Mouse (Mus musculus): ENCODE results near the gene Stk11. TPM values are rescaled to one million over a fixed set of nuclear protein-coding genes. Genes with fewer than 3 reads are reported as not detected.
A peak's percentile ranks its signal among the peaks of the same experiment; 100 is the strongest.

The Stk11 gene
- polyA plus RNA-seq, 1 experiment from 2014 or later, result 24.6 TPM

DNA sequence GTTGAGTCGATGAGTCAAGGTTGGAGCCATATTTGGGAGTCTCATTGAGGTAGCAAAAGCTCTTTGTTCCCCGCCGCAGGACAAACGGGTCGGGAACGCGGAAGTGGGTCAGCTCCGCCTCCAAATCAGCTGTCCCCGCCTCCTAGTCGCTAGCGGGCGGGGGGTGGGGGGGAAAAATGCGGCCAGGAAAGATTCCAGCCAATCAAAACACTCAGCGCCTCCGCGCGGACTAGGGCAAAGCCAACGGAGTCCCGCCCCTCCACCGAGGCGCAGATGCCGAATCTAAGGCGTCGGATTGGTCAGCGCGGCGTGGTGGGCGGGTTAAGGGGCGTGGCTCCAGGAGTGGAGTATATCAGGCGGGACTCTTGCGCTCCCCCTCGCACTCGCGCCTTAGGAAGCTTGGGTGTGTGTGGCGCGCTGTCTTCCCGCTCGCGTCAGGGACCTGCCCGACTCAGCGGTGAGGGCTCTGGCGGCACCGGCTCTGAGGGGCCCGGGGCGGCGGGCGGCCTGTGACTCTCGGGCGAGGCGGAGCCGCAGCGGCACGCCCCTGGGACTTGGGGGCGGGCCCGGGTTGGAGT lies 51.9 kb downstream of the Stk11 start:
- under 1% methylated on average over 55 of the region's 55 CpGs for WGBS
- no peaks in the 10 kb centered on the region for H3K9me3 ChIP-seq (ENCODE audit: control insufficient read depth, low read length)
- H3K9ac ChIP-seq, result peak overlapping the region; percentile 100
- ATAC-seq (ENCODE audit: low FRiP score) (peak; percentile 92), DNase-seq (ENCODE audit: low spot score) (peak; percentile 98)
- no peaks in the 10 kb centered on the region for H3K27me3 ChIP-seq (ENCODE audit: control insufficient read depth, insufficient read depth, low read length)
- H3K4me3 ChIP-seq (replicated peaks; ENCODE audit: low read length), result peak overlapping the region; percentile 100
- H3K4me2 ChIP-seq (replicated peaks), result peak overlapping the region; percentile 88
- peak overlapping the region; percentile 100 for H3K27ac ChIP-seq
- peaks cover 30% of the 10 kb centered on the region for H3K36me3 ChIP-seq (replicated peaks; ENCODE audit: control insufficient read depth, insufficient read depth)
- H3K4me1 ChIP-seq (replicated peaks; ENCODE audit: control insufficient read depth, insufficient read depth, low read length), result peaks cover 41% of the 10 kb centered on the region

DNA sequence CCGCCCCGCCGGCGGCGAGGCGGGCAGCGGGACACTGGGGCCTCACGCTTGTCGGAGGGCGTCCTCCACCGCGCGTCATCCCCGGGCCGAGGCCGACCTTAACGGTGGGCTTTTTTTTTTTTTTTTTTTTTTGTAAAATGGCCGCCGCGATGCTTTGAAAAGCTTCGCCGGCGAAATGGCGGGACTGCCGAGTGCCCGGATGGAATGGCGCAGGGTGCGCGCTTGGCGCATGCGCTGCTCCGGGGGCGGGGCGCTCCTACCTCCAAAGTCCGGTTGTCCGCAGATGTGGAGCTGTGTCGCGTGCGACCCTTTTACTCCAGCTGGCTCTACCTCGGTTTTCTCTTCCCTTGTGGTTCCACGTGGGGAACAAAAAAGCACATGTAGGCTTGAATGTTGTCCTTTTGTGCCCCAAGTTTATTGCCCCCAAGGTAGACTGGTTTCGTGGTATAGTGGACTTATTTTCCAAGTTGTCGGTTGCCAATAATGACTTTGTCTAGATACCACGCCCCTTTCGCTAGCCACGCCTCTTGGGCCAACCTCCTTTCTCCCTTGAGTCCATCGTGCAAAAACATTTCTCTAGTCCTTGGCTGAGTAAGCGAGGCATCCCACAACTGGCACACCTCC lies 52.5 kb downstream of the Stk11 start:
- ATAC-seq (ENCODE audit: low FRiP score), result peak; percentile 25
- Histone ChIP-seq H3K9ac (peak overlapping the region; percentile 100), H3K36me3 (replicated peaks; ENCODE audit: control insufficient read depth, insufficient read depth) (peaks cover 30% of the 10 kb centered on the region), H3K9me3 (ENCODE audit: control insufficient read depth, low read length) (no peaks in the 10 kb centered on the region), H3K27ac (peak overlapping the region; percentile 100), H3K4me1 (replicated peaks; ENCODE audit: control insufficient read depth, insufficient read depth, low read length) (peaks cover 42% of the 10 kb centered on the region), H3K4me2 (replicated peaks) (peak overlapping the region; percentile 88), H3K27me3 (ENCODE audit: control insufficient read depth, insufficient read depth, low read length) (no peaks in the 10 kb centered on the region), H3K4me3 (replicated peaks; ENCODE audit: low read length) (peak overlapping the region; percentile 100)
- under 1% methylated on average over 45 of the region's 48 CpGs for WGBS
- peak; percentile 94 for DNase-seq (ENCODE audit: low spot score)

DNA sequence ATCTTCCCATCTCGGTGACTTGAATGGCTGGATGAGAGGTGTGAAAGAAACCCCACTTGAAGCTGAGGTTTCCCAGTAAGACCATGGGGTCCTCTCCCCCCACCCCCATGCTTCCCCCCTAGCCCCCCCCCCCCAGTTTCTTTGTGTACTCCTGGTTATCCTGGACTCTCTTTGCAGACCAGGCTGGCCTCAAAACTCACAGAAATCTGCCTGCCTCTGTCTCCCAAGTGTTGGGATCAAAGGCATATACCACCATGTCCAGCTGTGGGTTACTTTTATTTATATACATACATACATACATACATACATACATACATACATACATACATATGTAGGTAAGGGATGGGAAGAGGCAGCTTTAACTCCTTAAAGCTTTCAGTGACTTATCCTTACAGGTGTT lies 53.5 kb downstream of the Stk11 start:
- H3K4me3 ChIP-seq (replicated peaks; ENCODE audit: low read length), result peak overlapping the region; percentile 100
- 50% methylated on average over 1 of the region's 1 CpGs for WGBS
- H3K9me3 ChIP-seq (ENCODE audit: control insufficient read depth, low read length), result no peaks in the 10 kb centered on the region
- no peak for ATAC-seq (ENCODE audit: low FRiP score)
- peak overlapping the region; percentile 100 for H3K9ac ChIP-seq
- DNase-seq (ENCODE audit: low spot score), result no peak
- no peak overlapping the region for H3K27ac ChIP-seq
- peaks cover 44% of the 10 kb centered on the region for H3K4me1 ChIP-seq (replicated peaks; ENCODE audit: control insufficient read depth, insufficient read depth, low read length)
- no peaks in the 10 kb centered on the region for H3K27me3 ChIP-seq (ENCODE audit: control insufficient read depth, insufficient read depth, low read length)
- H3K4me2 ChIP-seq (replicated peaks), result peak overlapping the region; percentile 88
- H3K36me3 ChIP-seq (replicated peaks; ENCODE audit: control insufficient read depth, insufficient read depth), result peaks cover 30% of the 10 kb centered on the region

DNA sequence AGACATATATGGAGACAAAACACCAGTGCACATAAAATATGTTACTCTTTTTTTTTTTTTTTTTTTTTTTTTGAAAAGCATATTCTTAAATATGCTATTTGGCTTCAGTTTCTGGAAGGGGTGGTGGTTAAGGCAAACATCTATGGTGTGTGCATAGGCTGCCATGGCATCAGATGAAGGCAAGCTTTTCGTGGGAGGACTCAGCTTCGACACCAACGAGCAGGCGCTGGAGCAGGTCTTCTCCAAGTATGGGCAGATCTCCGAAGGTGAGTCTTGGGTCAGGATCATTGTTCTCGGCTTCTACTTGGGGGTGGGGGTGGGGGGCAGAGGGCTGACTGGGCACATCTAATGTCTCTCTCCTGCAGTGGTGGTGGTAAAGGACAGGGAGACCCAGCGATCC lies 54.0 kb downstream of the Stk11 start:
- Histone ChIP-seq H3K4me2 (replicated peaks) (peak overlapping the region; percentile 88), H3K27ac (no peak overlapping the region), H3K4me1 (replicated peaks; ENCODE audit: control insufficient read depth, insufficient read depth, low read length) (peaks cover 38% of the 10 kb centered on the region), H3K4me3 (replicated peaks; ENCODE audit: low read length) (no peak overlapping the region), H3K36me3 (replicated peaks; ENCODE audit: control insufficient read depth, insufficient read depth) (peaks cover 30% of the 10 kb centered on the region), H3K27me3 (ENCODE audit: control insufficient read depth, insufficient read depth, low read length) (no peaks in the 10 kb centered on the region), H3K9ac (peak overlapping the region; percentile 100; the same call in 1 of the 2 replicates), H3K9me3 (ENCODE audit: control insufficient read depth, low read length) (no peaks in the 10 kb centered on the region)
- 96% methylated on average over 7 of the region's 7 CpGs for WGBS
- DNase-seq (ENCODE audit: low spot score) (no peak), ATAC-seq (ENCODE audit: low FRiP score) (no peak)

DNA sequence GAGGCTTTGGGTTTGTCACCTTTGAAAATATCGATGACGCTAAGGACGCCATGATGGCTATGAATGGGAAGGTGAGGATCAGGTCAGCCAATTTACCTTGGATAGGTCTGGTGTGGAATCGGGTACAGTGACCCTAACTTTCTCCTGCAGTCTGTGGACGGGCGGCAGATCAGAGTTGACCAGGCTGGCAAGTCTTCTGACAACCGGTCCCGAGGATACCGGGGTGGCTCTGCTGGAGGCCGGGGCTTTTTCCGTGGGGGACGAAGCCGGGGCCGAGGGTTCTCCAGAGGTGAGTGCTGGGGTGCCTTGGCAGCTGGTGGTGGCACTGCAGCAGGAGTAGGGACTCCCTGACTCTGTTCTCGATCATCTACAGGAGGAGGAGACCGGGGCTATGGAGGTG lies 54.4 kb downstream of the Stk11 start:
- no peak overlapping the region for H3K27ac ChIP-seq
- WGBS, result 93% methylated on average over 16 of the region's 16 CpGs
- H3K4me3 ChIP-seq (replicated peaks; ENCODE audit: low read length), result no peak overlapping the region
- no peak for ATAC-seq (ENCODE audit: low FRiP score)
- peaks cover 30% of the 10 kb centered on the region for H3K36me3 ChIP-seq (replicated peaks; ENCODE audit: control insufficient read depth, insufficient read depth)
- H3K9me3 ChIP-seq (ENCODE audit: control insufficient read depth, low read length), result no peaks in the 10 kb centered on the region
- H3K4me1 ChIP-seq (replicated peaks; ENCODE audit: control insufficient read depth, insufficient read depth, low read length), result peaks cover 35% of the 10 kb centered on the region
- peak overlapping the region; percentile 4; the same call in 1 of the 2 replicates for H3K4me2 ChIP-seq (replicated peaks)
- H3K9ac ChIP-seq, result no peak overlapping the region
- no peaks in the 10 kb centered on the region for H3K27me3 ChIP-seq (ENCODE audit: control insufficient read depth, insufficient read depth, low read length)
- no peak for DNase-seq (ENCODE audit: low spot score)

DNA sequence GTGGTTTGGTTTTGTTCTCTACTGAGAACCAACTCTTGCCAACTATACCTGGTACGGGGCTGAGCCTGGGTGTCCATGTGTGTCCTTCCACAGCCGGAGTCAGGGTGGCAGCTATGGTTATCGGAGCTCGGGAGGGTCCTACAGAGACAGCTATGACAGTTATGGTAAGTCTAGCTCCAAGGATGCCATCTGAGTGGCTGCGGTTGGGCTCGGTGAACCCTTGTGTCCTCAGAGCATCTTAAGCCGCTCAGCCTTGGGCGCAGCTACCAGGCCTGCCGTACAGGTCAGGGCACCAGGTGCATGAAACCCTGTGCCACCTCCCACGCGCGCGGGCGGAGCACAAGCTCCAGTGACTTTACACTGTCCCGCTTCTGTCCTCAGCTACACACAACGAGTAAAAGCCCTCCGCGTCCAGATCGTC lies 55.0 kb downstream of the Stk11 start:
- ATAC-seq (ENCODE audit: low FRiP score), result no peak
- Histone ChIP-seq H3K4me1 (replicated peaks; ENCODE audit: control insufficient read depth, insufficient read depth, low read length) (peaks cover 35% of the 10 kb centered on the region), H3K27me3 (ENCODE audit: control insufficient read depth, insufficient read depth, low read length) (no peaks in the 10 kb centered on the region), H3K9me3 (ENCODE audit: control insufficient read depth, low read length) (no peaks in the 10 kb centered on the region), H3K4me3 (replicated peaks; ENCODE audit: low read length) (no peak overlapping the region), H3K36me3 (replicated peaks; ENCODE audit: control insufficient read depth, insufficient read depth) (peaks cover 30% of the 10 kb centered on the region), H3K4me2 (replicated peaks) (no peak overlapping the region), H3K9ac (no peak overlapping the region), H3K27ac (no peak overlapping the region)
- 96% methylated on average over 19 of the region's 19 CpGs for WGBS
- no peak for DNase-seq (ENCODE audit: low spot score)

DNA sequence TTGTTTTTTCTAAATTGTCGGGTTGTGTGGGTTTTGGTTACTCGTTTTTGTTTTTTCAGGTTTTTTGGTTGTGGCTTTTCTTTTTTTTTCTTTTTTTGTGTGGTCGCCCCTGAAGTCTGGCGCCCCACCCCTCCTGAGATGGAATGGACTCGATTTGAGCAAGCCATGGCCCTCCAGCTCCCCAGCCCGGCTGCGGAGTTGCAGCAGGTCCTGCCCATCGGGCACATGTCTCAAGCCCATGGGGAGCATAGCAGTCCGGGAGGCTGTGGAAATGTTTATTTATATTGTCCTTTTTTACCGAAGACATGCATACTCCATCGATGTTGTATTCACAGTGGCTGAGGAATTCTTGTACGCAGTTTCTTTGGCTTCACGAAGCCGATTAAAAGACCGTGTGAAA lies 55.6 kb downstream of the Stk11 start:
- no peak overlapping the region for H3K4me2 ChIP-seq (replicated peaks)
- ATAC-seq (ENCODE audit: low FRiP score), result no peak

DNA sequence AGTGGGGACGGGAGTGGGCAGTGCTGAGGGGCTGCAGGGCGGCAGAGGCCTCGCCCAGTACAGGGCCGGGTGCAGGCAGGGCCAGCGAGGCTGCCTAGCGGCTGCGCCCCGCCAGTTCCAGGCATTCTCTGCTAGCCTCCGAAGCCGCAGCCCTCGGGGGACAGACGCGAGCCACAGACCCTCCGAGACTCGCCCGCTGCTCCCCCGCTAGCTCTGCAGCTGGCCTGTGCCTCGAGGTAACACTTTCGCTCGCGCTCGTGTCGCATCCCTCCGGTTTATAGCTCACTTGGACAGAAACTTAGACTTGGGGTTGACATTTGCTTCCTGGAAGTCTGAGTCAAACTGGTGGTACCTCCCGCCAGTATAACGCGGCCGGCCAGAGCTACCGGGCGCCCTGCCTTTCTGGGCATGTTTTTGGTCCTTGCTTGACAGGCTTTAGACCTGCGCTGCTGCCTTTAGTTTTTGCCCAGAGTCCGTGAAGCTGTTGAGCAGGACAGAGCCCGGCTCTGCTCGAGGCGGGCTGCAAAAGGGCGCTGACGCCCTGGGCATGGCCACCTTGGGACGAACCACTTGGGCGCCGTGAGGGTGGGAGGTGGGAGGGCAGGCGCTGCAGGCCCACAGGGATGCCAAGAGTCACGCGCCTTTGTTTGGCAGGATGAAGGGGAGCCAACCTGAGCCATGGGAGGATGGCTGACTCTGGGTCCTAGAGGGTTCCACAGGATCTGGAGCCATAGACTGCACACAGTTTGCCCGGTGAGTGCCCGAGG lies 56.3 kb downstream of the Stk11 start:
- peaks cover 30% of the 10 kb centered on the region for H3K4me1 ChIP-seq (replicated peaks; ENCODE audit: control insufficient read depth, insufficient read depth, low read length)

More for the DNA sequence above, 55.6 kb downstream of the Stk11 start:
- no peaks in the 10 kb centered on the region for H3K9me3 ChIP-seq (ENCODE audit: control insufficient read depth, low read length)
- no peaks in the 10 kb centered on the region for H3K27me3 ChIP-seq (ENCODE audit: control insufficient read depth, insufficient read depth, low read length)
- DNase-seq (ENCODE audit: low spot score), result no peak
- WGBS, result 92% methylated on average over 15 of the region's 15 CpGs
- H3K36me3 ChIP-seq (replicated peaks; ENCODE audit: control insufficient read depth, insufficient read depth), result peaks cover 30% of the 10 kb centered on the region
- no peak overlapping the region for H3K27ac ChIP-seq
- no peak overlapping the region for H3K9ac ChIP-seq
- no peak overlapping the region; the same call in 1 of the 2 replicates for H3K4me3 ChIP-seq (replicated peaks; ENCODE audit: low read length)
- H3K4me1 ChIP-seq (replicated peaks; ENCODE audit: control insufficient read depth, insufficient read depth, low read length), result peaks cover 36% of the 10 kb centered on the region

More for the DNA sequence above, 56.3 kb downstream of the Stk11 start:
- Histone ChIP-seq H3K4me2 (replicated peaks) (peak overlapping the region; percentile 55), H3K9me3 (ENCODE audit: control insufficient read depth, low read length) (no peaks in the 10 kb centered on the region), H3K27me3 (ENCODE audit: control insufficient read depth, insufficient read depth, low read length) (no peaks in the 10 kb centered on the region), H3K9ac (peak overlapping the region; percentile 54), H3K27ac (peak overlapping the region; percentile 87), H3K36me3 (replicated peaks; ENCODE audit: control insufficient read depth, insufficient read depth) (peaks cover 30% of the 10 kb centered on the region), H3K4me3 (replicated peaks; ENCODE audit: low read length) (peak overlapping the region; percentile 46)
- ATAC-seq (ENCODE audit: low FRiP score) (no peak), DNase-seq (ENCODE audit: low spot score) (no peak)
- 80% methylated on average over 45 of the region's 45 CpGs for WGBS
